Mouse (Mus musculus): Measurements from ENCODE around the gene Ptpn6. TPM values are rescaled to one million over a fixed set of nuclear protein-coding genes. Genes with fewer than 3 reads are reported as not detected.
A peak's percentile ranks its signal among the peaks of the same experiment; 100 is the strongest.

Gene Ptpn6
- polyA plus RNA-seq, 1 experiment from 2014 or later = 21.3 TPM

DNA sequence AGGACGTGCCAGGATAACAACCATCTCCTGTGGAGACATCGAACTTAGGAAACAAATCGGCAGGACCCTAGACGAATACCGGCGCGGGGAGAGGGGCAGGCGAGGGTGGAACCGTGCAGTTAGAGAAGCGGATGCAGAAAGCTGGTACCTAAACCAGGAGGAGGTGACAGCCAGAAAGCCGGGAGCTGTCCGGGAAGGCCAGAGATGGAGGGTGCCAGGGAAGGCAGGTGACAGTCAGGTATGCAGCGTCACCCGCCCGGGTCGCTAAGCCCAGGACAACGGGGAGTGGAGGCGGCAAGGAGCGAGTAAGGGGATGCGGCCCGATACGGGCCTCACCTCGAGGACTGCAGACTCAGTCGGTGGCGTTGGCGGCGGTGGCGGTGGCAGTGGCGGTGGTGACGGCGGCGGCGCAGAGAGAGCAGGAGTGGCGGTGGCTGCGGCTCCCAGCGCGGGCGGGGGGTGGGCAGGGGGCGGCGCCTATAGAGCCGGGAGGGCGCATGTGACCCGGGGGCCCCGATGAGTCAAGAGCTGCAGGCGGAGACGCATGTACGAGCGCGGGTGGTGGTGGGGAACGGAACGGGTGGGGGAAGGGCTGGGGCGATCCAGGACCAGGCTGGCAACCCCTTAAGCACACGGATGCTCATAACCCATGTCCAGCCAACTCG, 30.7 kb upstream of the Ptpn6 start, which contains the start of gene Eno2:
TSS of gene Eno2 (minus strand) at position 573 of the 665 bp plus-strand sequence.
- peak; percentile 79 for ATAC-seq (ENCODE audit: low read depth)
- peak within 1 kb of the TSS; percentile 69 for H3K9ac ChIP-seq (ENCODE audit: low read length)
- H3K9me3 ChIP-seq (ENCODE audit: control insufficient read depth, low read length) = no peaks in the 10 kb centered on the region
- peak within 1 kb of the TSS; percentile 56 for H3K4me3 ChIP-seq (ENCODE audit: low read length)
- H3K27me3 ChIP-seq (ENCODE audit: control insufficient read depth, insufficient read depth, low read depth, low read length) = peaks cover 3% of the 10 kb centered on the region
- H3K36me3 ChIP-seq (ENCODE audit: control insufficient read depth, insufficient read depth, low read length) = no peaks in the 10 kb centered on the region
- WGBS = 1% methylated on average over 54 of the region's 54 CpGs
- H3K4me1 ChIP-seq (replicated peaks; ENCODE audit: control insufficient read depth, insufficient read depth, low read length) = peaks cover 12% of the 10 kb centered on the region; the same call in 1 of the 2 replicates
- H3K4me2 ChIP-seq (ENCODE audit: low read depth, low read length) = peak within 1 kb of the TSS; percentile 95
- H3K27ac ChIP-seq (ENCODE audit: low read length) = no peak within 1 kb of the TSS

DNA sequence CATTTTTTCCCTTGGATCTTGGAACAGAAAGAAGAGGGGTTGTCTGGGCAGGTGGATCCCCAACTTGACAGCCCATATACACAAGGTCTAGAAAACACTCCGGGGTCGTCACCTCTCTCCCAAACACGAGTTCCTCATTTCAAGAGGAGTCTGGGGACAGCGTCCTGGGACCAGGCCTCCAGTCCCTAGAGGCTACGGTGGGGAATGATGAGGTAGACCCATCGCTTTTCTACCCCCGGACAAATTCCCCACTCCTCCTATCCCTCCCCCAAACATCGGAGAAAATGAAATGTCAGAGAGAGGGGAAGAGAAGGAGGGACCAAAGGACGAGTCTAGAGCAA, 30.2 kb upstream of the Ptpn6 start:
- 6% methylated on average over 9 of the region's 9 CpGs for WGBS

DNA sequence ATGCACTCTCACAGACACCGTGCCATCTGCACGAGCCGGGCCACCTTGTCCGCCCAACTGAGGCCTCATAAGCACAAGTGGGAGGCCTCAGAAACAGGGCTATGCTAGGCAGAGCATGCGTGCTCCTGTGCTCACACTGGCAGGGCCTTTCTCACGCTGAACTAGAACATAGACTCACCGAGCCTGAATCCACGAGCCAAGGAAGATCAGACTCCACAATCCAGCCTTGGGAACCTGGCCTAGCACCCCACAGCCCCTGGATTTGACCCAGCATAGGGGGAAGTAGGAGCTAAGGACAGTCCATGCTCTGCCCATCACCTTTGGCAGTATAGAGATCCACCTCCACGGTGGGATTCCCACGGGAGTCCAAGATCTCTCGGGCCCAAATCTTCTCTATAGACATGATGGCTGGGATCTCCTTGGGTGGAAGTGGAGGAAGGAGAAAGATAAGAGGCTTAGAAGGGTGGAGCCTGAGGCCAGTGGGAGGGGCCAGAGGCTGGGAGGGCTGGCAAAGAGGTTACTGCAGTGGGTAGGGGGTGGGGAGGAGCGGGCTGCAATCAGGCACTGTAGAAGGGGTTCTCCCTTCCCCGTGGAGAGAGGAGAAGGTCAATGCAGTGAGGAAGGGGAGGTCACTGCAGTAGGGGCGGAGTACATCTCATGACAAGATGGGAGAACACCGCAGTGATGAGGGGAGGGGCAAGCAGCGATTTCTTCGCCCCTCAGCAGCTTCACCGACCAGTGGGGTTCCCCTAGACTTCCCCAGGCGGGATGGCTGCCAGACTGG, 29.6 kb upstream of the Ptpn6 start:
- WGBS = 23% methylated on average over 19 of the region's 19 CpGs
- Histone ChIP-seq H3K27ac (ENCODE audit: low read length) (no peak overlapping the region), H3K4me1 (replicated peaks; ENCODE audit: control insufficient read depth, insufficient read depth, low read length) (peaks cover 12% of the 10 kb centered on the region; the same call in 1 of the 2 replicates), H3K9me3 (ENCODE audit: control insufficient read depth, low read length) (no peaks in the 10 kb centered on the region), H3K9ac (ENCODE audit: low read length) (0 out of 2 replicates have a peak overlapping the region, but pooled peaks have one; percentile 15), H3K4me3 (ENCODE audit: low read length) (peak overlapping the region; percentile 56), H3K36me3 (ENCODE audit: control insufficient read depth, insufficient read depth, low read length) (no peaks in the 10 kb centered on the region), H3K27me3 (ENCODE audit: control insufficient read depth, insufficient read depth, low read depth, low read length) (peaks cover 3% of the 10 kb centered on the region), H3K4me2 (ENCODE audit: low read depth, low read length) (peak overlapping the region; percentile 95)
- no peak for ATAC-seq (ENCODE audit: low read depth)

More for the DNA sequence above, 30.2 kb upstream of the Ptpn6 start:
- no peak overlapping the region for H3K27ac ChIP-seq (ENCODE audit: low read length)
- peak overlapping the region; percentile 69 for H3K9ac ChIP-seq (ENCODE audit: low read length)
- H3K4me2 ChIP-seq (ENCODE audit: low read depth, low read length) = peak overlapping the region; percentile 95
- peak overlapping the region; percentile 56 for H3K4me3 ChIP-seq (ENCODE audit: low read length)
- H3K27me3 ChIP-seq (ENCODE audit: control insufficient read depth, insufficient read depth, low read depth, low read length) = peaks cover 3% of the 10 kb centered on the region
- H3K9me3 ChIP-seq (ENCODE audit: control insufficient read depth, low read length) = no peaks in the 10 kb centered on the region
- H3K36me3 ChIP-seq (ENCODE audit: control insufficient read depth, insufficient read depth, low read length) = no peaks in the 10 kb centered on the region
- ATAC-seq (ENCODE audit: low read depth) = no peak
- H3K4me1 ChIP-seq (replicated peaks; ENCODE audit: control insufficient read depth, insufficient read depth, low read length) = peaks cover 12% of the 10 kb centered on the region; the same call in 1 of the 2 replicates

DNA sequence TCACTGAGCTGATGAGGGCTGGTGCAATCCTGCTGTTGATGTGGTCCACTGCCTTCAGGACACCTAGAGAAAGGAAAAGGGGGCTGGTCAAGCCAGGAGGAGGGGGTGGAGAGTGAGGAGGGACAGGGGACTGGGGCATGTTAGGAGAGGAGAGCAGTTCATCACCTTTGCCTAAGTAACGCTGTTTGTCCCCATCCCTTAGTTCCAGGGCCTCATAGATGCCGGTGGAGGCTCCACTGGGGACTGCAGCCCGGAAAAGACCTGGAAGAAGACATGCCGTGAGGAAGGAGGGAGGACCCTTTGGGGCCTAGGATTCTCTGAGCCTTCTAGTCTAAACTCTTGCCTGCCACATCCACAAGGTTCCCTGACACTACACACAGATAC, 29.0 kb upstream of the Ptpn6 start:
- H3K4me3 ChIP-seq (ENCODE audit: low read length) = no peak overlapping the region
- peaks cover 12% of the 10 kb centered on the region; the same call in 1 of the 2 replicates for H3K4me1 ChIP-seq (replicated peaks; ENCODE audit: control insufficient read depth, insufficient read depth, low read length)
- H3K27me3 ChIP-seq (ENCODE audit: control insufficient read depth, insufficient read depth, low read depth, low read length) = peaks cover 3% of the 10 kb centered on the region
- H3K9ac ChIP-seq (ENCODE audit: low read length) = no peak overlapping the region
- 57% methylated on average over 4 of the region's 4 CpGs for WGBS
- no peaks in the 10 kb centered on the region for H3K9me3 ChIP-seq (ENCODE audit: control insufficient read depth, low read length)
- ATAC-seq (ENCODE audit: low read depth) = no peak
- H3K36me3 ChIP-seq (ENCODE audit: control insufficient read depth, insufficient read depth, low read length) = no peaks in the 10 kb centered on the region
- H3K4me2 ChIP-seq (ENCODE audit: low read depth, low read length) = no peak overlapping the region
- H3K27ac ChIP-seq (ENCODE audit: low read length) = no peak overlapping the region

DNA sequence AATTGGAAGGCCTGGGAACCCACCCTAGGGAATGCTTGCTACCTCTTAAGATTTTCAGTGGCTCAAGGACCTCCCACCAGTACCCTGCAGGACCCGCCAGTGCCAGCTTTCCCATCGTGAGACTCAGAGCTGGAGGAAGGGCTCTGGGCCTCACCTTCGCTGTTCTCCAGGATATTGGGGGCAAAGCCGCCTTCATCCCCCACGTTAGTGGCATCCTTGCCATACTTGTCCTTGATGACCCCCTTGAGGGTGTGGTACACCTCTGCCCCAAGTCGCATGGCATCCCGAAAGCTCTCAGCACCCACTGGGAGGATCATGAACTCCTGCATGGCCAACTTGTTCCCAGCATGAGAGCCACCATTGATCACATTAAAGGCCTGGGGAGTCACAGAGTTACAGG, 27.4 kb upstream of the Ptpn6 start:
- 82% methylated on average over 7 of the region's 7 CpGs for WGBS
- Histone ChIP-seq H3K9me3 (ENCODE audit: control insufficient read depth, low read length) (no peaks in the 10 kb centered on the region), H3K4me2 (ENCODE audit: low read depth, low read length) (no peak overlapping the region), H3K36me3 (ENCODE audit: control insufficient read depth, insufficient read depth, low read length) (no peaks in the 10 kb centered on the region), H3K27ac (ENCODE audit: low read length) (no peak overlapping the region), H3K4me3 (ENCODE audit: low read length) (no peak overlapping the region), H3K4me1 (replicated peaks; ENCODE audit: control insufficient read depth, insufficient read depth, low read length) (peaks cover 12% of the 10 kb centered on the region; the same call in 1 of the 2 replicates), H3K27me3 (ENCODE audit: control insufficient read depth, insufficient read depth, low read depth, low read length) (peaks cover 3% of the 10 kb centered on the region), H3K9ac (ENCODE audit: low read length) (no peak overlapping the region)
- ATAC-seq (ENCODE audit: low read depth) = no peak

DNA sequence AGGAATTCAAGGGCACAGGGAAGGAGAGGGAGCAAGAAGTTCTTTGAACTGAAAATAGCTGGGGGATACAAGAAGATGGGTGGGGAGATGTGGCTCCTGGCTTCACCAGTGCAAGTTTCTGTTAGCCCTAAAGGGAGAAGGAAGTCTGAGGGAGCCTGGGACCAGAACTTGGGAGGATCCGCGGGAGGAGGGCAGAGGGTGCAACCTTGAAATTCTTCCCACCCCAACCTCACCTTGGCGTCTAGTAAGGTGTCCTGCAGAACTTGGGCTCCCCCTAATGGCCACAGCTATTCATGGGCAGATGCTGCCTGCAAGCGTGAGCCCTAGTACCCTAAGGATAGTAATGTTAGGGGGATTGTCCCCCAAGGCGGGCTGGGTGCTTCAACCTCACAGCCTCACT, 20.7 kb upstream of the Ptpn6 start:
- H3K36me3 ChIP-seq (ENCODE audit: control insufficient read depth, insufficient read depth, low read length) = no peaks in the 10 kb centered on the region
- H3K4me2 ChIP-seq (ENCODE audit: low read depth, low read length) = peak overlapping the region; percentile 53
- H3K4me1 ChIP-seq (replicated peaks; ENCODE audit: control insufficient read depth, insufficient read depth, low read length) = peaks cover 33% of the 10 kb centered on the region
- H3K27ac ChIP-seq (ENCODE audit: low read length) = peak overlapping the region; percentile 97
- ATAC-seq (ENCODE audit: low read depth) = no peak
- H3K27me3 ChIP-seq (ENCODE audit: control insufficient read depth, insufficient read depth, low read depth, low read length) = no peaks in the 10 kb centered on the region
- H3K9me3 ChIP-seq (ENCODE audit: control insufficient read depth, low read length) = no peaks in the 10 kb centered on the region
- no peak overlapping the region; the same call in 1 of the 2 replicates for H3K4me3 ChIP-seq (ENCODE audit: low read length)
- 3% methylated on average over 5 of the region's 5 CpGs for WGBS
- peak overlapping the region; percentile 92 for H3K9ac ChIP-seq (ENCODE audit: low read length)

DNA sequence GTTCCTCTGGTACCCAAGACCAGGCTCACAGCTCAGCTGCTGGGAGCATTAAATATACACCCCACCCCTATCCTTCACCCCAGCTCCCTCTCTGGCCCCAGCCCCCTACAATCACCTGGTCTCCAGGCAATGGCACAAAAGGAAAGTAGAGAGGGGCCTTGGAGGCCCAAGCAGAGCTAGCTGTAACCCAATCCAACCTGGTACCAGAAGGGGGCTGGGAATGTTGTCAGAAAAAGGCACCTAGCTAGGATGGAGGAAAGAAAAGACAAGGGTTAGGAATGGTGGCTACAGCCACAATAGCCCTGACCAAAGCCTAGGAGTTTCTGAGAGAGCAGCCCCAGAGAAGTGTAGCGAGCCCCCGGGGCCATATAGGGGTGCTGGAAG, 20.3 kb upstream of the Ptpn6 start:
- no peak for ATAC-seq (ENCODE audit: low read depth)
- Histone ChIP-seq H3K9ac (ENCODE audit: low read length) (peak overlapping the region; percentile 92), H3K27ac (ENCODE audit: low read length) (peak overlapping the region; percentile 97), H3K4me1 (replicated peaks; ENCODE audit: control insufficient read depth, insufficient read depth, low read length) (peaks cover 37% of the 10 kb centered on the region), H3K36me3 (ENCODE audit: control insufficient read depth, insufficient read depth, low read length) (no peaks in the 10 kb centered on the region), H3K4me3 (ENCODE audit: low read length) (no peak overlapping the region; the same call in 1 of the 2 replicates), H3K4me2 (ENCODE audit: low read depth, low read length) (peak overlapping the region; percentile 53), H3K27me3 (ENCODE audit: control insufficient read depth, insufficient read depth, low read depth, low read length) (no peaks in the 10 kb centered on the region), H3K9me3 (ENCODE audit: control insufficient read depth, low read length) (no peaks in the 10 kb centered on the region)
- WGBS = 46% methylated on average over 2 of the region's 2 CpGs

DNA sequence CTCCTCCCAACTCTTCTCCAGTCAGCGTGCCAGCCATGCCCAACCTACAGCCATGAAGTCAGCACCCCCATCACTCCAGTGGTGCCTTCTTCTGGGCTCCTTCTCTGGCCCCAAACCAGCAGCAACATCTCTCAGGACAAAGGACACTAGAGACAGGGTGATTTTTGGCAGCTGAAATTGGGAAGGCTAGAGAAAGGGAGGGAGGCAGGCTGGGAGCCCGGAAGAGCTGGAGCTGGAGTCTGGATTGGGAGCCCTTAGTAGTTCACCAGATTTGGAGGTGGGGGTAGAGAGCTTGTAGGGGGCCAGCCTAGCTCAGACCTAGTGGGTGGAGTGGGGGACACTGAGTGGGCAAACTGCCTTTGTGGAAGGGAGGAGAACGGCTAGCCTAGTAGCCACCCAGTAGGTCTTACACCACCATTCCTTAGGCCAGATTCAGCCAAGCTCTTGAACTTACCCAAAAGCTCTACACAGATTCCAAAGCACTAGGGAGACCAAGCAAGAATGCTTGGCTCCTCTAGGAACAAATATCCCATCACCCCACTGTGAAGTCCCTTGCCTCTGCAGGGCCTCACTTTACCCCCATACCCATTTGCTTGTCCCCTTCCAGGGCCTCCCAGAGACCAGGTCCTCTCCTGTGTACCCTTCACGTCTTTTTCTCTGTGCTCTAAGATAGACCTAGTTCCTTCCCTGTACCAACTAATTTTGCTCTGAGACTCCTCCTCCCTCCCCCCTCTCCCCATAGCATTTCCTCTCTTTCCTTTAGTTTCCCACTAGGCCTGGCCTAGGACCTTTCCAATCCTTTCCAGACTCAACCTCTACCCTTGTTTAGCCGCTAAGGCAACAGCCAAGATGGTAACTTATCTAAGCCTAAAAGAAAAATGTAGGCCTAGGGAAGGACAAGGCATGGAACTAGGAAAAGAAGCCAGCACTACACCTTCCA, 19.7 kb upstream of the Ptpn6 start:
- Histone ChIP-seq H3K4me3 (ENCODE audit: low read length) (peak overlapping the region; percentile 75), H3K27ac (ENCODE audit: low read length) (peak overlapping the region; percentile 97), H3K9ac (ENCODE audit: low read length) (peak overlapping the region; percentile 92), H3K4me2 (ENCODE audit: low read depth, low read length) (peak overlapping the region; percentile 53), H3K9me3 (ENCODE audit: control insufficient read depth, low read length) (no peaks in the 10 kb centered on the region), H3K36me3 (ENCODE audit: control insufficient read depth, insufficient read depth, low read length) (no peaks in the 10 kb centered on the region), H3K27me3 (ENCODE audit: control insufficient read depth, insufficient read depth, low read depth, low read length) (no peaks in the 10 kb centered on the region), H3K4me1 (replicated peaks; ENCODE audit: control insufficient read depth, insufficient read depth, low read length) (peaks cover 39% of the 10 kb centered on the region)
- WGBS = 36% methylated on average over 5 of the region's 5 CpGs
- peak; percentile 44 for ATAC-seq (ENCODE audit: low read depth)

All from lung, embryonic 16.5 days (tissue).